Mouse (Mus musculus) liver, adult 2 months (tissue): ENCODE data around the gene Psmd2.

ENCODE experiments used
- CTCF ChIP-seq: fragments of 200-500 bp; IDR thresholded peaks from 2 replicates; pipeline ENCODE4 v1.5.1; 2011; ENCODE audit warnings: low read depth, low read length, control low read depth
- POLR2A ChIP-seq: fragments of 200-500 bp; IDR thresholded peaks from 2 replicates; pipeline ENCODE4 v1.6.1; 2011; ENCODE audit warnings: low read length, control low read depth; ENCODE audit not compliant: insufficient read depth; ENCODE audit errors: extremely low read depth

- TF ChIP-seq CTCF, result no peak
- TF ChIP-seq POLR2A, result no peak
Observed at GRCm38 (mm10) chr16:20677380-20677779, 25.9 kb downstream of the Psmd2 start.
